Mouse (Mus musculus) midbrain, embryonic 14.5 days (tissue): ENCODE measurements around the gene Gng3. TPM values are rescaled to one million over a fixed set of nuclear protein-coding genes. Genes with fewer than 3 reads are reported as not detected.
A peak's percentile ranks its signal among the peaks of the same experiment; 100 is the strongest.

Experiments used
- ATAC-seq: fragments of 200-750 bp; cut with Nextera tagmentation; 2 replicates; pipeline ENCODE4 v1.8.0; 2017; ENCODE audit warnings: moderate number of reproducible peaks, moderate library complexity; ENCODE audit not compliant: low FRiP score, low TSS enrichment
- DNase-seq: peaks from one replicate; pipeline ENCODE4 v3.0.0-alpha.2; 2015
- H3K27ac ChIP-seq: fragments of 300-500 bp; sonication (generic); replicated peaks from 2 replicates; pipeline ENCODE4 v1.5.1; 2014; ENCODE audit warnings: mild to moderate bottlenecking, low read depth, low read length, moderate library complexity
- H3K27me3 ChIP-seq: fragments of 300-500 bp; sonication (generic); 2 replicates; pipeline ENCODE4 v1.6.1; 2014; ENCODE audit warnings: low read length, control low read depth, mixed read lengths; ENCODE audit not compliant: control insufficient read depth, insufficient read depth
- H3K36me3 ChIP-seq: fragments of 300-500 bp; sonication (generic); 2 replicates; pipeline ENCODE4 v1.6.1; 2014; ENCODE audit warnings: low read length, control low read depth; ENCODE audit not compliant: control insufficient read depth, insufficient read depth
- H3K4me1 ChIP-seq: fragments of 300-500 bp; sonication (generic); 2 replicates; pipeline ENCODE4 v1.6.1; 2014; ENCODE audit warnings: mild to moderate bottlenecking, antibody characterized with exemption, low read length, control low read depth; ENCODE audit not compliant: control insufficient read depth, insufficient read depth
- H3K4me2 ChIP-seq: fragments of 300-500 bp; sonication (generic); 2 replicates; pipeline ENCODE4 v1.6.1; 2014; ENCODE audit warnings: mild to moderate bottlenecking, low read length, moderate library complexity
- H3K4me3 ChIP-seq: fragments of 300-500 bp; sonication (generic); replicated peaks from 2 replicates; pipeline ENCODE4 v1.5.1; 2014; ENCODE audit warnings: low read depth, low read length
- H3K9ac ChIP-seq: fragments of 300-500 bp; sonication (generic); replicated peaks from 2 replicates; pipeline ENCODE4 v1.6.1; 2014; ENCODE audit warnings: mild to moderate bottlenecking, low read length, moderate library complexity
- H3K9me3 ChIP-seq: fragments of 300-500 bp; sonication (generic); 2 replicates; pipeline ENCODE4 v1.6.1; 2016; ENCODE audit warnings: low read length, control low read depth, mixed read lengths; ENCODE audit not compliant: control insufficient read depth
- WGBS: fragments of 180-500 bp; shearing (Covaris S2); extraction: QIAGEN DNeasy Blood & Tissue Kit; methylation state at CpG from one replicate; pipeline ENCODE4 v1.1.7; 2014; 5-methylcytosine and 5-hydroxymethylcytosine counted together
- polyA plus RNA-seq: library from polyadenylated mRNA; unstranded; fragments of >200 nt; fragmentation: Nextera tagmentation; extraction: Ambion mirVana; gene quantifications from 2 replicates; pipeline ENCODE4 v1.2.1, GENCODE M21; 2014

The Gng3 gene
- polyA plus RNA-seq, 1 experiment from 2014 or later: 466 TPM

DNA sequence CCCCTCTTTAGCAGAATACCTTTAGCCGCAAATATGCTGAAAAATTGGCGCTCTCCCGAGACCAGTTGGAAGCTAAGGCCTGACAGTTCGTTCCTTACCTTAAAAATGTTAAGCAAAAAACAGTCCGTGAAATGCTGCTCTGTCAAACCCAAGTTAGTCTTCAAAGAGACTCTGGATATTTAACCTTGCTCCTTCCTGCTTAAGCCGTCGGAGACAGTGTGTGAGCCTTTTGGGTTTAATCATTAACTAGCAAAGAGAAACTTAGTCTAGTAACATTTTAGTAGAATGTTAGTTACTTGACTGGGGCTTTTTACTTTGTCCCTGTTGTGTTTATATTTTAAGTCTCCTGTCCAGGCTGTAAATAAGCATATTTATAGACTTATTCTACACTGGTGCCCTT is 17.8 kb downstream of the Gng3 start:
- peak overlapping the region; percentile 92 for H3K9ac ChIP-seq
- peak overlapping the region; percentile 98 for H3K4me3 ChIP-seq
- H3K4me1 ChIP-seq: peaks cover 37% of the 10 kb centered on the region
- no peaks in the 10 kb centered on the region for H3K9me3 ChIP-seq
- 2% methylated on average over 7 of the region's 7 CpGs for WGBS
- H3K4me2 ChIP-seq: peak overlapping the region; percentile 79
- DNase-seq (no peak), ATAC-seq (no peak)
- no peaks in the 10 kb centered on the region for H3K27me3 ChIP-seq
- peaks cover 43% of the 10 kb centered on the region for H3K36me3 ChIP-seq
- no peak overlapping the region for H3K27ac ChIP-seq

DNA sequence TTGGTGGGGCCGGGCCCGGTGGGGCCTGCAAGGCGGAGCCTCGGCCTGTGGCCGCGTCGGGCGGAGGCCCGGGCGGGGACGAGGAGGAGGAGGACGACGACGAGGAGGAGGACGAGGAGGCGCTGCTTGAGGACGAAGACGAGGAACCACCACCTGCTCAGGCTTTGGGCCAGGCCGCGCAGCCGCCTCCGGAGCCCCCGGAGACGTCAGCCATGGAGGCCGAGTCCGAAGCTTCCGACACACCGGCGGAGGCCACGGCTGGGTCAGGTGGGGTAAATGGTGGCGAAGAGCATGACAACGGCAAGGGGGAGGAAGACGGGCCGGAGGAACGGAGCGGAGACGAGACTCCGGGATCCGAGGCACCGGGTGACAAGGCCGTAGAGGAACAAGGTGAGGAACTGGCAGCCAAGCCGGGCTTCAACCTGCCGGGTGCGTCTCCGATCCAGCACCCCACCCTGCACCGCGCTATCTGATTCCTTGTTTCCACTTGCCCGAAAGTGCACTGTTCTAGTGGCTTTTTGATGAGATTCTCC is 18.5 kb downstream of the Gng3 start:
- Histone ChIP-seq H3K27me3 (no peaks in the 10 kb centered on the region), H3K9me3 (no peaks in the 10 kb centered on the region), H3K4me3 (peak overlapping the region; percentile 98), H3K4me1 (peaks cover 37% of the 10 kb centered on the region), H3K27ac (peak overlapping the region; percentile 94), H3K9ac (peak overlapping the region; percentile 92), H3K36me3 (peaks cover 41% of the 10 kb centered on the region), H3K4me2 (peak overlapping the region; percentile 79)
- WGBS: under 1% methylated on average over 48 of the region's 48 CpGs
- no peak for DNase-seq
- ATAC-seq: peak; percentile 15

DNA sequence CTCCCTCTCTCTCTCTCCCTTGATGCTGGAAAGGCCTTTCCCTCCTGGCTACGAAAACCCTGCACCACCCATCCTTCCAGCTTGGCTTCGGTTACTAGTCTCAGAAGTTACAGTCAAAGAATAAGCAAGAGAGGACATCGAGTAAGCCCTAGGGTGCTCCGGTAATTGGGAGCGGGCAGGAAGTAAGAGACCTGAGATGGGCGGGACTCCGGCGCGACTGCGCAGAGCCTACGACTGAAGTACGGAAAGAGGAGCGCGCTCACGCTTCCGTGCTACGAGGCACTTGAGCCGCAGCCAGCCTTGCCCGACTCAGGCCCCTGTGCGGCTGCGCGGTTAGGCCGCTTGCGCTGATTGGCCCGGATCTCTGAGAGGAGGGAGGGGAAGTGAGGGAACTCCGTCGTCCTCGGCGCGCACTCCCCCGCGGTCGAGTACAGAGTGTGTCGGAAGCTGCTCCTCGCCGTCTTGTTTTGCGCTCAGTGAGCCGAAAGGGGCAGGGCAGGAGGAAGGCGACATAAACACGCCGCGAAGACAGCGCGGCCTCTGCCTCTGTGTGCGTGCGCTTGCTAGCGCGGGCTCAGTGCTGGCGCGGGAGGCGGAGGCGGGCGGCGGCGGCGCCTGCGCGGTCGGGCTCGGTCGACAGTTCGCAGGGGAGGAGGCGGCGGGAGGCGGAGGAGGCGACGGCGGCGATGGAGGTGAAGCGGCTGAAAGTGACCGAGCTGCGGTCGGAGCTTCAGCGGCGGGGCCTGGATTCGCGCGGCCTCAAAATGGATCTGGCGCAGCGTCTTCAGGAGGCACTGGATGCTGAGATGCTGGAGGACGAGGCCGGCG is 19.2 kb downstream of the Gng3 start, which contains the start of gene Hnrnpul2:
TSS of gene Hnrnpul2 (plus strand) at position 415 of the 828 bp plus-strand sequence.
- Histone ChIP-seq H3K4me2 (peak within 1 kb of the TSS; percentile 79), H3K4me3 (peak within 1 kb of the TSS; percentile 98), H3K9me3 (no peaks in the 10 kb centered on the region), H3K27me3 (no peaks in the 10 kb centered on the region), H3K9ac (peak within 1 kb of the TSS; percentile 92), H3K27ac (peak within 1 kb of the TSS; percentile 94), H3K36me3 (peaks cover 40% of the 10 kb centered on the region), H3K4me1 (peaks cover 37% of the 10 kb centered on the region)
- ATAC-seq (peak; percentile 96), DNase-seq (peak; percentile 99)
- WGBS: under 1% methylated on average over 83 of the region's 83 CpGs

DNA sequence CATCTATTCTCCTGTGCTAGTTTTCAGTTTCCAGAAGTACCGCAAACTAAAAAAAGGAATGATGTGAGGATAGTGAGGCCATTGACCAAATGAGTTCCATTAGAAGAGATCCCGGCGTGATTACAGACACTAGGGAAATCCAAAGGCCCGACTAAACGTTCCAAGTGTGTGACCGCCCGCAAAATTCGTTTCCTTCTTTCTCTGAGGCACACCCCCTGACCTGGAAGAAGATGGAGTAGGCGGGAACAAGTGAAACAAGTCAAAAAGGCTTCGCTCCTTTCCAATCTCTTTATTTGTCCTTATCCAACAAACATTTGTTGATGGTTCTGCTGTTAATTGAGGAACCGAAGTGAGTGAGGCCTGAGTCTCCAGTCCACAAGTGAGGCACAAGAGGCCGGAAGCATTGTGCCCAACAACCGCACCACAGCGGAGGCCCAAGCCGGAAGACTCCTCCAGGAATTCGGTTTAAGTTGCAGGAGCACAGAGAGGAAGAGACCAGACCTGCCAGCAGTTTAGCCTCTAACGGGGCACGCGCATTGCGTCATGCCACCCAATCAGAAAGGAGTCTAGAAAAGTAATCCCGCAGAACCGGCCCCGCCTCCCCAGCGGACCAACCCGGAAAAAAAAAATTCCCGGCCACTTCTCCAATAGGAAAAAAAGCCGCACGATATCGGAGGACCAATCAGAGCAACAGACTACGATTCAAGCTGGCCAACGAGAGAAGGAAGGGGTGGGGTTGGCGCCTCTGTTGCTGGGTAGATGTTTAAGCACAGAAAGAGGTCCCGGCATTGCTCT is 20.0 kb downstream of the Gng3 start, which contains the start of gene Ttc9c:
TSS of gene Ttc9c (minus strand) at position 533 of the 795 bp plus-strand sequence.
- DNase-seq: peak; percentile 99
- peak within 1 kb of the TSS; percentile 98 for H3K4me3 ChIP-seq
- H3K27me3 ChIP-seq: no peaks in the 10 kb centered on the region
- peak; percentile 94 for ATAC-seq
- H3K27ac ChIP-seq: peak within 1 kb of the TSS; percentile 94
- no peaks in the 10 kb centered on the region for H3K9me3 ChIP-seq
- peak within 1 kb of the TSS; percentile 92 for H3K9ac ChIP-seq
- H3K4me1 ChIP-seq: peaks cover 37% of the 10 kb centered on the region
- WGBS: under 1% methylated on average over 33 of the region's 33 CpGs
- peaks cover 38% of the 10 kb centered on the region for H3K36me3 ChIP-seq
- peak within 1 kb of the TSS; percentile 79 for H3K4me2 ChIP-seq

DNA sequence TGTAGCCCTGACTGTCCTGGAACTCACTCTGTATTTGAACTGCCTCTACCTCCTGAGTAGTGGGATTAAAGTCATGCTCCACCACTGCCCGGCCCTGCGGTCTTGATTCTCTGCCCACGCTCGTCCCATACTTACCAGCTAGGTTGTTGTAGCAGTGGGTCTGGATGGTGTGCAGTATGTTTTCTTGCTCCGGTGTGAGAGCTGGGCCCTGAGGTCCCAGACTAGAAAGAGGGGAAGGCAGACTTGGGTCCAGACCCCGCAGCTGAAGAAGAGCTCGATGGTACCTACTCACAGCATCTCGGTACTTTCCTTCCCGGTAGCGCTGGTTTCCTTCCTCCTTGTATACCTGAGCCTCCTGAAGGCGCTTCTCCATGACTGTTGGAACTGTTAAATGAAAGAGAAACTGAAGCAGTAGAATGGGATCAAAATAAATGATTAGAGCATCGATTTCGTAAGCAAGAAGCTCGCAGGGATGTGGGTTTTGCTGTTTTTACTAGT is 20.6 kb downstream of the Gng3 start:
- WGBS: 29% methylated on average over 14 of the region's 14 CpGs
- Histone ChIP-seq H3K9me3 (no peaks in the 10 kb centered on the region), H3K27me3 (no peaks in the 10 kb centered on the region), H3K36me3 (peaks cover 38% of the 10 kb centered on the region), H3K27ac (peak overlapping the region; percentile 94), H3K4me1 (peaks cover 37% of the 10 kb centered on the region), H3K4me3 (peak overlapping the region; percentile 98), H3K9ac (peak overlapping the region; percentile 92), H3K4me2 (peak overlapping the region; percentile 79)
- DNase-seq (no peak), ATAC-seq (no peak)

DNA sequence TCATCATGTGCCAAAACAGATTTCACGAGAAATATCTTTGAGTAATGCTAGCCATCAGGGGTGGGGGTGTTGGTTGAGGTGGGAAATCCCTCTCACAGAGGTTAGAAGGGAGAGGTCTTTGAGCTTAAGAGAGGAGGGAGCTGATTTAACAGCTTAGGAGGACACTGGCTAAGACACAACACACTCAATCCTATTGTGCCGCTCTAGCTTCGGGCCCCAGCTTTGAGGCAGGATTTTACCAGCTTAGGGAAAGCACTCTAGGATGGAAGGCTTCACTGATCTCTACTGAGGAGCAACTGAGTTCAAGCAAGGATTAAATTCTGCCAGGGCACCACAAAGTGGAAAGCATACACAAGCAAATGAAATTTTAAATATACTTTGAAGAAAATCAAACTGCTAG is 22.0 kb downstream of the Gng3 start:
- ATAC-seq: no peak
- H3K9ac ChIP-seq: peak overlapping the region; percentile 34; the same call in 1 of the 2 replicates

GRCm38 (mm10) chr19:8815812-8816211 is 23.2 kb downstream of the Gng3 start:
- Histone ChIP-seq H3K9me3 (no peaks in the 10 kb centered on the region), H3K4me3 (no peak overlapping the region), H3K36me3 (peaks cover 53% of the 10 kb centered on the region), H3K27ac (no peak overlapping the region), H3K4me2 (no peak overlapping the region), H3K9ac (0 out of 2 replicates have a peak overlapping the region, but pooled peaks have one; percentile 4), H3K4me1 (peaks cover 20% of the 10 kb centered on the region), H3K27me3 (no peaks in the 10 kb centered on the region)
- DNase-seq: no peak
- WGBS: 81% methylated on average over 11 of the region's 11 CpGs
- ATAC-seq: no peak

More for the DNA sequence above, 22.0 kb downstream of the Gng3 start:
- Histone ChIP-seq H3K4me3 (0 out of 2 replicates have a peak overlapping the region, but pooled peaks have one; percentile 10), H3K4me1 (peaks cover 29% of the 10 kb centered on the region), H3K9me3 (no peaks in the 10 kb centered on the region), H3K27me3 (no peaks in the 10 kb centered on the region), H3K36me3 (peaks cover 44% of the 10 kb centered on the region), H3K27ac (no peak overlapping the region), H3K4me2 (peak overlapping the region; percentile 79)
- WGBS: 33% methylated on average over 3 of the region's 3 CpGs
- no peak for DNase-seq

DNA sequence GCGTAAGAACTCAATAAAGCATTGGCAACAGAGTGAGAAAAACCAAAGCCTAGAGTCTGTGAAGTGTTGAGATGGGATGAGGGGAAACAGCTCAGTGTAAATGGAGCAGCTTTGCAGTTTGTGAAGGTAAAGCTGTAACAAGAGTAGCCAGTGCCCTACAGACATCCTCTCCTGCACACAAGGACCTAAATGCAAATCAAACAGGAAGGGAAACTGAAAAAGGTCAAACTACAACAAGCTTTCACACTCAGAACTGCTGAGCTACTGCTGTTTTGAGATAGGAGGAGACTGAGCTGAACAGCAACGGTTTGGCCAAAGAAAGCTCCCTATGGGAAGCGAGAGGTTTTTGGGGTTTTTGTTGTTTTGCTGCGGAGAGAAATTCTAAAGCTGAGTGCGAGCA is 32.2 kb downstream of the Gng3 start:
- H3K27ac ChIP-seq: no peak overlapping the region
- no peak overlapping the region for H3K4me3 ChIP-seq
- no peak overlapping the region for H3K4me2 ChIP-seq
- ATAC-seq (no peak), DNase-seq (no peak)
- H3K36me3 ChIP-seq: peaks cover 64% of the 10 kb centered on the region
- H3K27me3 ChIP-seq: no peaks in the 10 kb centered on the region
- 95% methylated on average over 5 of the region's 5 CpGs for WGBS
- no peak overlapping the region for H3K9ac ChIP-seq
- no peaks in the 10 kb centered on the region for H3K9me3 ChIP-seq
- H3K4me1 ChIP-seq: peaks cover 6% of the 10 kb centered on the region; the same call in 1 of the 2 replicates
